Mouse (Mus musculus) ES-Bruce4 (cell line): ENCODE data around the gene Sox8. TPM values are rescaled to one million over a fixed set of nuclear protein-coding genes. Genes with fewer than 3 reads are reported as not detected.

ENCODE experiments used
- H3K27ac ChIP-seq: 2 replicates; pipeline ENCODE4 v1.5.1; 2012; ENCODE audit warnings: low read length, inconsistent platforms; ENCODE audit not compliant: insufficient read depth
- H3K27me3 ChIP-seq: 2 replicates; pipeline ENCODE4 v1.6.1; 2012; ENCODE audit warnings: mild to moderate bottlenecking, low read length, inconsistent platforms; ENCODE audit not compliant: control insufficient read depth, poor library complexity, insufficient read depth, severe bottlenecking
- H3K36me3 ChIP-seq: 2 replicates; pipeline ENCODE4 v1.6.1; 2012; ENCODE audit warnings: inconsistent platforms, mild to moderate bottlenecking, low read length, moderate library complexity; ENCODE audit not compliant: control insufficient read depth, poor library complexity, insufficient read depth, severe bottlenecking
- H3K4me1 ChIP-seq: one replicate; pipeline ENCODE4 v1.8.1; 2011; ENCODE audit warnings: low read length; ENCODE audit not compliant: control insufficient read depth, insufficient read depth
- H3K4me3 ChIP-seq: 2 replicates; pipeline ENCODE4 v1.5.1; 2011; ENCODE audit warnings: low read depth, mild to moderate bottlenecking, low read length
- H3K9ac ChIP-seq: 2 replicates; pipeline ENCODE4 v1.6.1; 2012; ENCODE audit warnings: low read depth, mild to moderate bottlenecking, inconsistent platforms; ENCODE audit not compliant: poor library complexity, severe bottlenecking
- H3K9me3 ChIP-seq: replicated peaks from 2 replicates; pipeline ENCODE4 v1.6.1; 2012; ENCODE audit warnings: mild to moderate bottlenecking, low read length, inconsistent platforms; ENCODE audit not compliant: control insufficient read depth, poor library complexity, insufficient read depth, severe bottlenecking
- CTCF ChIP-seq: IDR thresholded peaks from one replicate; pipeline ENCODE4 v1.8.1; 2011; ENCODE audit warnings: low read depth, low read length
- EP300 ChIP-seq: IDR thresholded peaks from 2 replicates; pipeline ENCODE4 v1.6.1; 2011; ENCODE audit warnings: low read depth, low read length; ENCODE audit not compliant: insufficient read depth
- POLR2A ChIP-seq: IDR thresholded peaks from one replicate; pipeline ENCODE4 v1.8.1; 2011; ENCODE audit warnings: low read length; ENCODE audit not compliant: insufficient read depth
- polyA plus RNA-seq: library from polyadenylated mRNA; stranded (reverse); fragments of >200 nt; gene quantifications from 2 replicates; pipeline ENCODE4 v1.2.4, GENCODE M21; 2011; ENCODE audit warnings: low read depth; ENCODE audit not compliant: missing spikeins, insufficient read depth, insufficient read length

The Sox8 gene
- polyA plus RNA-seq, 1 experiment = 0.48 TPM

DNA sequence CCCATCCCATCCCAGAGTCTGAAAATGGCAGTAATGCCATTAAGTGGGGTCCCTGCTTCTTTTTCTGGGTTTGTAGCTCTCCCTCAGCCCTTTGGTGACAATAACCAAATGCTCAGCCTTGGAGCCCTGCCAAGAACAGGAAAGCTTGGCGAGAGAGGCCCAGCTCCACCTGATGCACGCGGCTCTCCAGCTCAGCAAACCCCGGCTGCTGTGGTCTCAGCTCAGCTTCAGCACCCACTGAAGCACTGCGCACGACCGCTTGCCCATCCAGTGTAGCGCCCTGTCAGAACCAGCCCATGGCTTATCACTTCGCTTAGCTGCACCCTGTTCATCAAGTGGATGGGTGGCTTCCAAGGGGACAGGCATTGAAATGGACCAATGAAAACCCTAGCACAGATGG, 39.7 kb upstream of the Sox8 start:
- no peak overlapping the region for H3K27ac ChIP-seq
- no peak overlapping the region for H3K4me3 ChIP-seq
- no peaks in the 10 kb centered on the region for H3K27me3 ChIP-seq
- no peaks in the 10 kb centered on the region for H3K36me3 ChIP-seq
- no peak overlapping the region for H3K9ac ChIP-seq
- no peaks in the 10 kb centered on the region for H3K9me3 ChIP-seq
- no peaks in the 10 kb centered on the region for H3K4me1 ChIP-seq
- TF ChIP-seq EP300 (no peak), POLR2A (no peak), CTCF (no peak)

DNA sequence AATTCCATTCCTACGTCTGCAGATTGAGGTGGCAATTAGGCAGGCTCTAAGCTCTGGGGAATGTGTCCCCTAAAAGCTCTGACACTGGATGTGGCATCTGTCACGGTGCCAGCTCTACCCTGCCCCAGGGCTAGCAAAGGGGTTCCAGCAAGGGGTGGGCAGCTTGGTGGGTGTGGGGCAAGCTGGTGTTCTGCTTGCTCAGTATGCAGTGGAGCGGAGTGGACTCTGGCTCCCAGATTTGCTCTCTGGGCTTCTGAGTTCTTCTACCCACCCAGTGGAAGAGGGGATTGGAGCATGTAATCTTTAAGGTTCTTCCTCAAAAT, 39.0 kb upstream of the Sox8 start:
- no peaks in the 10 kb centered on the region for H3K4me1 ChIP-seq
- TF ChIP-seq EP300 = no peak
- no peak for TF ChIP-seq CTCF
- TF ChIP-seq POLR2A = no peak
- H3K4me3 ChIP-seq = no peak overlapping the region
- no peaks in the 10 kb centered on the region for H3K9me3 ChIP-seq
- no peak overlapping the region for H3K27ac ChIP-seq
- no peak overlapping the region for H3K9ac ChIP-seq
- H3K36me3 ChIP-seq = no peaks in the 10 kb centered on the region
- H3K27me3 ChIP-seq = no peaks in the 10 kb centered on the region

DNA sequence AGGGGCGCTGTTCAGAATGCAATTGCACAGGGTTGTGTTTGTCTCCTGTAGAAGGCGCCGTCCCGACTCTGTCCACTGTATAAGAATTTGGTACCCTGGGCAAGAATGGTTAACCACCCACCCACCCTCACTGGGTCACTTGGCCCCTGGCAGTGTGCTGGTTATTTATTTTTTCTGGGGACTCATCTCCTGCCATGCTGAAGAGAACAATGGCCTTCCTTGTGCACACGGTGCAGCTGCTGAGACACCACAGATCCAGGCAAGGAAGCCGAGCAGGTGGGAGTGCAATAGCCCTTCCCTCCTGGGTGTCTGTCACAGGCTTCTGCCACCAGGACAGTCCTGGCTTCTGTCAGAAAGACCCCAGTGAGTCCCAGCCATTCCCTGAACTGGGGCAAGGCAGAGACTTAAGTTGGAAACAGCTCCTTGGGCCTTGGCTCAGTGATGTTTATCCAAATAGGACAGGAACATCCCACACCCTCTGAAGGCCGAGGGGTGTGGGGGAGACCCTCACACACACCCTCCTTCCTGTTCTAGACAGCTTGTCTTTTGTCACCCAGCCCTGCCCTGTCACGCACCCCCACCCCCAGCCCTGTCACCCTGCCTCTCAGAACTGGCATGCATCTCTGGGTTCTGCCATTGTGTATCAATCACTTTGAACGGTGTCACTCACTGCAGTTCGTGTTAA, 38.5 kb upstream of the Sox8 start:
- Histone ChIP-seq H3K27ac (no peak overlapping the region), H3K9me3 (no peaks in the 10 kb centered on the region), H3K4me3 (no peak overlapping the region), H3K4me1 (no peaks in the 10 kb centered on the region), H3K9ac (no peak overlapping the region), H3K36me3 (no peaks in the 10 kb centered on the region), H3K27me3 (no peaks in the 10 kb centered on the region)
- TF ChIP-seq POLR2A = no peak
- no peak for TF ChIP-seq CTCF
- TF ChIP-seq EP300 = no peak

DNA sequence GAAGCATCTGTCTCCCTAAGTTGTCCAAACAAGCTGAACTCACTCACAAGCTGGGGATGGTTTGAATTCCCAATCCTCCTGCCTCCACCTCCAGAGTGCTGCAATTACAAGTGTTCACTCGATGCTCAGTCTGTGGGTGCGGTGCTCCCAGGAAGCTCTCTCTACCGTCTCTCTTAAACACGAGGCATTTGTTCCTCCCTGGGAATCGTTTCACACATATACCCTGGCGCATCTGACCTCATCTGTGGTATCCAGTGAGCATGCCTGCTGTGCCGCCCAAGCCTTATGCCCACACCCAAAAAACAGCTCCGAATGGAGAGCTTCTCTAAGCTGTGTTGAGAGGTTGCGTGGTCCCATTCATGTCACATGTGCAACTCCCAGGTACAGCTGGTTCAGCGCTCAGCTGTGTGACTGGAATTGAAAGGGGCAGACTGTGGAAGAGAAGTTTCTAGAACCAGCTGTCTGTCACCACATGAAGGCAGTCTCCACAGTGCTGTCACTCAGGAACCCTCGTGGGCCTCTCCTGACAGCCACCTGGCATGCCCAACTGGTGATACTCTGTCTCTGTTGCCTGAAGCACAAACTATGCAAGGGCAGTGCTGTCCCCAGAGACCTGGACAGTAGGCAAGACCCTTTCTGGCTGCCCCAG, 37.8 kb upstream of the Sox8 start:
- no peaks in the 10 kb centered on the region for H3K4me1 ChIP-seq
- H3K27ac ChIP-seq = no peak overlapping the region
- H3K9me3 ChIP-seq = no peaks in the 10 kb centered on the region
- no peak overlapping the region for H3K4me3 ChIP-seq
- no peak overlapping the region for H3K9ac ChIP-seq
- no peak for TF ChIP-seq CTCF
- TF ChIP-seq EP300 = no peak
- TF ChIP-seq POLR2A = no peak
- no peaks in the 10 kb centered on the region for H3K36me3 ChIP-seq
- no peaks in the 10 kb centered on the region for H3K27me3 ChIP-seq

DNA sequence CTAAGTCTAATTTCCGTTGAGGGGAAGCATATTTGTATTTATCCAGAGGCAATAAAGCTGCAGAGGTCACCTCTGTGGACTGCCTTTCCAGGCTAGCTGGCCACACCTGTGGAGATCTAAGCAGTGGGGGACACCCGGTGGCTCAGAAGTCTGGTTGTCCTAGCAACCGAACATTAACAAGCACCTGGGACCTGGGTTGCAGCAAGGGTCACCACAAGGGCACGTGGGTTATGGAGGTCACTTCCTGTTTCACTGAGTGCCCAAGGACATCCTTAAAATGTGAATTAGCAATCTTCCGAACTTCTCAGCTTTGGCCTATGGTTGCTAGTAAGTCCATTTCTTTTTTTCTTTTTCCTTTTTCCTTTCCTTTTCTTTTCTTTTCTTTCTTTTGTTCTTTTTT, 33.7 kb upstream of the Sox8 start:
- Histone ChIP-seq H3K27me3 (no peaks in the 10 kb centered on the region), H3K9me3 (no peaks in the 10 kb centered on the region), H3K4me3 (no peak overlapping the region), H3K4me1 (no peaks in the 10 kb centered on the region), H3K9ac (no peak overlapping the region), H3K27ac (no peak overlapping the region), H3K36me3 (no peaks in the 10 kb centered on the region)
- TF ChIP-seq POLR2A = no peak
- TF ChIP-seq CTCF = no peak
- TF ChIP-seq EP300 = no peak

DNA sequence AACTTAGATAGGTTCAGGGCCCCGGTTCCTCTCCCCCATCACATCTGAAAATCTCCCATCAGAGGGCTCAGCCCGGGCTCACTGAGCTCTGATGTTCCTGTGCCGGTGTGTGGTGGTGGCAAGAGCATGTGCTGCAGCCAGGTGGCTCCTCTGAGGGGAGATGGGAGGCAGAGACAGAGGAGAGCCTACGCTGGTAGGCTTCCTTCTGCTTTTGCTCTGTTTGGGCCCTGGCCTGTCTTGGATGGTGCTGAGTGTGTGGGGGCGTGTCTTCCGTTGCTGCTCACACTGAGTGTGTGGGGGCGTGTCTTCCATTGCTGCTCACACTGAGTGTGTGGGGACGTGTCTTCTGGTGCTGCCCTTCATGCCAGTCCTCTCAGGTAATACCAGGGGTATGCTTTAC, 31.9 kb upstream of the Sox8 start:
- no peaks in the 10 kb centered on the region for H3K36me3 ChIP-seq
- TF ChIP-seq POLR2A (no peak), CTCF (no peak), EP300 (no peak)
- H3K27ac ChIP-seq = no peak overlapping the region
- no peaks in the 10 kb centered on the region for H3K9me3 ChIP-seq
- H3K4me1 ChIP-seq = no peaks in the 10 kb centered on the region
- H3K4me3 ChIP-seq = no peak overlapping the region
- no peak overlapping the region for H3K9ac ChIP-seq
- no peaks in the 10 kb centered on the region for H3K27me3 ChIP-seq
